10 mouse cellular contexts compared by ENCODE assay signal in genomic region chrX:101313625-101314359, GRCm38 (mm10). TPM values are rescaled to one million over a fixed set of nuclear protein-coding genes. Genes with fewer than 3 reads are reported as not detected.
DNase-seq lines count a peak whose midpoint lies in the region; ATAC-seq lines count a peak whose summit lies in the region.
"Had no signal": no experiment of that assay in that cellular context is flagged by ENCODE, and none has a peak within 500 bp of the region (broad histone marks: within the 10 kb centered on the region; RNA-seq: fewer than 3 reads in every experiment).

No protein-coding gene starts in this region.

- no peak overlapping the region for H3K4me3 ChIP-seq in forebrain, embryonic 10.5 days
- no peak overlapping the region for H3K4me3 ChIP-seq in midbrain, embryonic 16.5 days (ENCODE audit: low read depth, low read length)
- H3K4me3 ChIP-seq: liver, embryonic 13.5 days had no signal

- H3K9me3 ChIP-seq in forebrain, embryonic 10.5 days, result no peaks in the 10 kb centered on the region
- H3K9me3 ChIP-seq in midbrain, embryonic 16.5 days (replicated peaks; ENCODE audit: control insufficient read depth, low read length, poor library complexity, severe bottlenecking), result no peaks in the 10 kb centered on the region
- H3K9me3 ChIP-seq: liver, embryonic 13.5 days had no signal

- peaks cover 18% of the 10 kb centered on the region for H3K4me1 ChIP-seq in forebrain, embryonic 10.5 days
- peaks cover 4% of the 10 kb centered on the region; the same call in 1 of the 2 replicates for H3K4me1 ChIP-seq in midbrain, embryonic 16.5 days (ENCODE audit: control insufficient read depth, insufficient read depth, low read length)

- DNase-seq in ZHBTc4 (ENCODE audit: low read depth, low spot score), result peak; percentile 26
- peak; percentile 34 for DNase-seq in forebrain, embryonic 10.5 days (ENCODE audit: extremely low spot score, low spot score)
- peak; percentile 85 to 89 for DNase-seq in layer of hippocampus, adult 18-20 months (ENCODE audit: low spot score in 2 of 2)
- no peak for DNase-seq in urinary bladder, postnatal 10 days (ENCODE audit: low spot score)
- DNase-seq in kidney, postnatal 14 days, result no peak
- no peak for DNase-seq in thymus, postnatal 10 days (ENCODE audit: low spot score in 2 of 2)
- no peak for DNase-seq in heart, postnatal 14 days
- DNase-seq: liver, embryonic 13.5 days had no signal

- no peak overlapping the region for H3K4me2 ChIP-seq in midbrain, embryonic 16.5 days (ENCODE audit: low read length)
- H3K4me2 ChIP-seq: liver, embryonic 13.5 days had no signal

- H3K9ac ChIP-seq in midbrain, embryonic 16.5 days (ENCODE audit: low read depth, low read length), result no peak overlapping the region
- H3K9ac ChIP-seq: liver, embryonic 13.5 days had no signal

- intact Hi-C loops in heart, postnatal 14 days (cut with DNase I), result no loop called here

- 30% methylated on average over 6 of the region's 6 CpGs for WGBS in forebrain, embryonic 10.5 days
- 21% methylated on average over 6 of the region's 6 CpGs for WGBS in midbrain, embryonic 16.5 days

- peak; percentile 86 for ATAC-seq in midbrain, embryonic 16.5 days

- peaks cover 95% of the 10 kb centered on the region for H3K27me3 ChIP-seq in forebrain, embryonic 10.5 days (ENCODE audit: poor library complexity, severe bottlenecking)
- no peaks in the 10 kb centered on the region for H3K27me3 ChIP-seq in midbrain, embryonic 16.5 days (ENCODE audit: control insufficient read depth, insufficient read depth, low read depth, low read length)

- H3K36me3 ChIP-seq in forebrain, embryonic 10.5 days (replicated peaks), result peaks cover 29% of the 10 kb centered on the region
- 0 out of 2 replicates have a peak, but pooled peaks cover 5% of the 10 kb centered on the region for H3K36me3 ChIP-seq in midbrain, embryonic 16.5 days (ENCODE audit: control insufficient read depth, insufficient read depth, low read length)
- H3K36me3 ChIP-seq: liver, embryonic 13.5 days had no signal

- no peak overlapping the region for H3K27ac ChIP-seq in forebrain, embryonic 10.5 days
- peak overlapping the region; percentile 51; the same call in 1 of the 2 replicates for H3K27ac ChIP-seq in midbrain, embryonic 16.5 days (ENCODE audit: low read length)
- H3K27ac ChIP-seq: liver, embryonic 13.5 days had no signal

RNA-seq across cellular contexts. Expression of gene Nlgn3, which starts 14.8 kb away (rescaled TPM):
- 9.6 and 11.1 TPM in 2 replicates for polyA plus RNA-seq in forebrain, embryonic 10.5 days (2016; fragmentation: Nextera tagmentation; extraction: Ambion mirVana)
- total RNA-seq in layer of hippocampus, adult 18-20 months (2021), result 100 to 1,000 TPM; 168 to 183 TPM
- polyA plus RNA-seq in midbrain, embryonic 16.5 days (2015; fragmentation: Nextera tagmentation; extraction: Ambion mirVana), result 90.9 and 94.7 TPM in 2 replicates
- under 1 TPM; 0.51 to 0.69 TPM for total RNA-seq in heart, postnatal 14 days (2021)

RNA-seq across cellular contexts. Expression of gene Med12, which starts 40.0 kb away (rescaled TPM):
- 33.8 and 38.6 TPM in 2 replicates for polyA plus RNA-seq in forebrain, embryonic 10.5 days (2016; fragmentation: Nextera tagmentation; extraction: Ambion mirVana)
- 10 to 100 TPM; 21.6 to 27.6 TPM for total RNA-seq in layer of hippocampus, adult 18-20 months (2021)
- 24.4 and 26.0 TPM in 2 replicates for polyA plus RNA-seq in midbrain, embryonic 16.5 days (2015; fragmentation: Nextera tagmentation; extraction: Ambion mirVana)
- 10 to 100 TPM; 22.5 to 25.8 TPM for total RNA-seq in heart, postnatal 14 days (2021)

RNA-seq across cellular contexts. Expression of gene Gm20489, which starts 45.0 kb away (rescaled TPM):
- not detected in 2 replicates for polyA plus RNA-seq in forebrain, embryonic 10.5 days (2016; fragmentation: Nextera tagmentation; extraction: Ambion mirVana)
- total RNA-seq in layer of hippocampus, adult 18-20 months (2021), result not detected
- not detected in 2 replicates for polyA plus RNA-seq in midbrain, embryonic 16.5 days (2015; fragmentation: Nextera tagmentation; extraction: Ambion mirVana)
- total RNA-seq in heart, postnatal 14 days (2021), result not detected
- polyA plus RNA-seq: gonadal fat pad, adult 2 months; liver, embryonic 13.5 days had no signal

RNA-seq across cellular contexts. Expression of gene Il2rg, which starts 45.7 kb away (rescaled TPM):
- 2.0 and 2.7 TPM in 2 replicates for polyA plus RNA-seq in forebrain, embryonic 10.5 days (2016; fragmentation: Nextera tagmentation; extraction: Ambion mirVana)
- total RNA-seq in layer of hippocampus, adult 18-20 months (2021), result under 1 TPM; 0.74 to 0.79 TPM
- polyA plus RNA-seq in midbrain, embryonic 16.5 days (2015; fragmentation: Nextera tagmentation; extraction: Ambion mirVana), result 5.6 and 5.7 TPM in 2 replicates
- total RNA-seq in heart, postnatal 14 days (2021), result 10 to 100 TPM; 11.5 to 19.4 TPM

RNA-seq across cellular contexts. Expression of gene Gm614, which starts 50.0 kb away (rescaled TPM):
- not detected in 2 replicates for polyA plus RNA-seq in forebrain, embryonic 10.5 days (2016; fragmentation: Nextera tagmentation; extraction: Ambion mirVana)
- total RNA-seq in layer of hippocampus, adult 18-20 months (2021), result not detected
- not detected in 2 replicates for polyA plus RNA-seq in midbrain, embryonic 16.5 days (2015; fragmentation: Nextera tagmentation; extraction: Ambion mirVana)
- total RNA-seq in heart, postnatal 14 days (2021), result under 1 TPM; 0.32 to 0.38 TPM
- polyA plus RNA-seq: liver, embryonic 13.5 days had no signal

Comparison
In these comparisons a context has a peak if more than half of its experiments do, and no peak if none do; other contexts are left out.
1. DNase-seq: peak in ZHBTc4 (single experiment), forebrain, embryonic 10.5 days (single experiment) and layer of hippocampus, adult 18-20 months (2 of 2); none in urinary bladder, postnatal 10 days (single experiment), kidney, postnatal 14 days (single experiment), thymus, postnatal 10 days (0 of 2) and heart, postnatal 14 days (0 of 2).
2. RNA of gene Nlgn3, which starts 14.8 kb away (total RNA-seq): 168 to 183 TPM in layer of hippocampus, adult 18-20 months; 0.51 to 0.69 TPM in heart, postnatal 14 days; every median in the first group is over 10 times any median in the second.